Mouse (Mus musculus) layer of hippocampus, adult 11-12 months (tissue): ENCODE data around the gene Sbno2.

ENCODE experiments used
- DNase-seq: peaks from one replicate; pipeline ENCODE4 v3.0.0; 2022; ENCODE audit warnings: low spot score

Gene Sbno2

DNA sequence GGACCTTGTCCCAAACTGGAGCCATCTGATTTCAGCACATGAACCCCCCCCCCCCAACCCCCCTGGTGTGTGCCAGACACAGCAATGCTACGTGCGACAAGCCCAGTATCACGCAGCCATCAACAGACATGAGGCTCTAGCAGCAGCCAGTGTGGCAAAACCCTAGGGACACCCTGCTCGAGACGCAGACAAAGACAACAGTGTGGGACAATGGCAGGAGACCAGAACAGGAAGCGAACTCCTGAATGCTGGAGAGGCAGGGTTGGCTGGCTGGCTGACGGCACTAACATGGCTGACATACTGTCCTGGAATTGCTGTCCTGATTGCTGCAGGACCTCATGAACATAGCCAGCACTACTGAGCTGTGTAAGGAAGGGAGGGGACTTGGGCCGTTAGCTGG, 70.2 kb downstream of the Sbno2 start:
- no peak for DNase-seq

DNA sequence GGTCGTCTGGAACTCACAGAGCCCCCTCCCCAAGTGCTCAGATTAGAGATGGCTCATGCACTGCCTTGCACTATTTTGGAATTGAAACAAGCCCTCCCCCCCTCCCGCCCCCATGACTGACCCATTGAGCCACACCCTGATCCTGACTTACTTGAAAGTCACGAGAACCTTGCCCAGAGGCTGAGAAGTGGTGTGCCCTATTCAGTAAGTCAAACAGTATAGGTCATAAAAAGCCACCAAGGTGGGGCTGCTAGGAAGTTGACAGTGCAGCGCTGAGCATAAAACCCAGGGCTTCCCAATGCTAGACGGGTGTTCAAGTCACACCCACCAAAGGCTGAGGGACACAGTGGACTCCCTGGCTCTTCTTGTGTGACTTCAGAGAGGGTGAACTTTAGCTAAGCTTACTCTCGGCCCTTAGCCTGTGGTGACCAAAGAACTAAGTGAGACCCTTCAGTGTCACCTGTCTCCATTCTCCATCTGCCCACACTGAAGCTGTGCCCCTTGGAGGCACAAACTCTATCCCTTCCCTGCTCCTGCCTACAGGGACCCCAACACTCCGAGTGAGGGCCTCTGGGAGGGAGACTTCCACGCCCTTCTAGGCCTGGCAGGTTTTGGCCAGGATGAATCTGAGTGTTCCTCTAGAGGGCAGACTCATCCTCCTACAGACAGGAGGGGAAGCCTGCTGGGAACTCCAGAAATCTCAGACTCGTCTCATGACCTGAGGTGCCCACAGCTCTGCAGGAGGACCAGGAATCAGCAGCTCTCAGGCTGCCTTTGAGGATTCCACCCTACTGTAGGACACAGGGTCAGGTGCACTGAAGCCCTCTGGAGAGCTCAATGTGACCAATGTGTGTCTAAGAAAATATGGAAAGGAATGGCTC, 71.6 kb downstream of the Sbno2 start:
- DNase-seq = no peak

DNA sequence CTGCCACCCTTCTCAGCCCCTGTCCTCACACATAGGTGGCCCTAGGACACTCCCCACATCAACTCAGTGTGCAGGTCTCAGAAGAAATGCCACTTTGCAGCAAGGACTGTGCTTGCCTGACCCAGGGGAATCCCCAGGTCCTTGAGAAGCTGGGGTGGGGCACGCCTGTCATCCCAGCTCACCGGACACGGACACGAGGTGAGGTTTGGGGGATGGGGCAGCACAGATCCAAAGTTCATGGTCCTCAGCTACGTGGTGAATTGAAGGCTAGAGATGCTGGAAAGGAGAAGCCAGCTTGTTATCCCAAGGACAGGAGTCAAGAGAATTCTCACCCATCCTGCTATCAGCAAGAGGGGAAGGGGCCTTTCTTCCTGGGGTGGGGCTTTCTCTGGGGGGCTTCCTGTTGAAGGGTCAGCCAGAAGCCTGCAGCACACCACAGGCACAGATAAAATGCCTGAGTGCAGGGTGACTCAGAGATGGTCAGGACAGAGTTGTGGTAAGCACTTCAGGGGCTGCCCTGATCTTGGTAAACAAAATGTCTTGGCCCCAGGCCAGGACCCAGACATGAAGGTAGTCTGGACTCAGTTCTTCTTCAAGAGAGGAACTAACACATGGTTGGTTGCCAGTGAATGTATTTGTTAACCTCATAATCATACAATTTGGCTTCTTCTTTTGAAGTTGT, 72.4 kb downstream of the Sbno2 start:
- peak; percentile 66 for DNase-seq

DNA sequence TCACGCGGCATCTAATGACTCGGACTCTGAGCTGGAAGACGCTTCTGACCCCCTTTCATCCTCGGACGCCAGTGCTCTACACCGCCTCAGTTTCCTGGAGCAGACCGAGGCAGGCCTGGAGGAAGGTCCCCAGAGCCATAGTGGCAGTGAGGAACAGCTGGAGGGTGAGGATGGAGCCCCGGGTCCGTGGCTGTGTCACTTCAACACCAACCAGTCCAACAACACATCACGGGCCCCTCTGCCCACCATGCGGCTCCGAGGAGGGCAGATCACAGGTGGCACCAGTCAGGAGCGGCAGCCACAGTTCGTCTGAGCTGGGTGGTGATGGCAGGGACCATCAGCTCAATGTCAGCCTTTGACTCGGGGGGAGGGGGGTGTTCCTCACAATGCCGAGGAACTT, 74.6 kb downstream of the Sbno2 start:
- DNase-seq = no peak

DNA sequence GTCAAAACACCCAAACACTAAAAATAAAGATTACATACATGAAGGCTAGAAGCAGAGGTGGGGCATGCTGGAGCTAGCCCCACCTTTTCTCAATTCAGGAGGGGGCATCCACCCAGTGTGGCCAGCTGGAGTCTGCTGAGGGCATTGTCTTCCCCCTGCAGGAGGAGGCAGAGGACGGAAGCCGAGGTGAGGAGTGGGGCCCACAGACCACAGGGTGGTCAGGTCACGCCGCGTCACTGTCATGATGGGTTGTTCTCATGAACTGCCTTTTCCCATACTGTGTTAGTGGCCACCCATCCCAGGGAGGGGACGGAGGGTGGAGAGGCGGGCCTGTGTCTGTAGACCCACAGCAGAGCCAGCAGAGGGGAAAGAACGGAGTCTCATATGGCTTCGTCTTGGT, 75.2 kb downstream of the Sbno2 start:
- DNase-seq = no peak

DNA sequence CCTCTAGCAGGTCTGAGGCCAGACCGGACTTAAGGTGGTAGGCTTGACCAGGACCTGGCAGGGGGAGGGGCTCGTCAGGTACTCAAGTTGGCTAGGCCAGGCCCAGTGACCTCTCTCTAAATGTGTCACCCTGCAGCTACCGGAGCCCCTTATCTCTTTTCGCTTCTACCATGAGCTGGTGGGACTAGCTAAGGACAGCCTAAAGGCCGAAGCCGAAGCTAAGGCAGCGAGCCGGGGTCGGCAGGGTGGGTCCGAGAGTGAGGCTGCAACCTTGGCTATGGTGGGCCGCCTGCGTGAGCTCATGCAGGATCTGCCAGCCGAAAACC, 76.9 kb downstream of the Sbno2 start:
- no peak for DNase-seq

DNA sequence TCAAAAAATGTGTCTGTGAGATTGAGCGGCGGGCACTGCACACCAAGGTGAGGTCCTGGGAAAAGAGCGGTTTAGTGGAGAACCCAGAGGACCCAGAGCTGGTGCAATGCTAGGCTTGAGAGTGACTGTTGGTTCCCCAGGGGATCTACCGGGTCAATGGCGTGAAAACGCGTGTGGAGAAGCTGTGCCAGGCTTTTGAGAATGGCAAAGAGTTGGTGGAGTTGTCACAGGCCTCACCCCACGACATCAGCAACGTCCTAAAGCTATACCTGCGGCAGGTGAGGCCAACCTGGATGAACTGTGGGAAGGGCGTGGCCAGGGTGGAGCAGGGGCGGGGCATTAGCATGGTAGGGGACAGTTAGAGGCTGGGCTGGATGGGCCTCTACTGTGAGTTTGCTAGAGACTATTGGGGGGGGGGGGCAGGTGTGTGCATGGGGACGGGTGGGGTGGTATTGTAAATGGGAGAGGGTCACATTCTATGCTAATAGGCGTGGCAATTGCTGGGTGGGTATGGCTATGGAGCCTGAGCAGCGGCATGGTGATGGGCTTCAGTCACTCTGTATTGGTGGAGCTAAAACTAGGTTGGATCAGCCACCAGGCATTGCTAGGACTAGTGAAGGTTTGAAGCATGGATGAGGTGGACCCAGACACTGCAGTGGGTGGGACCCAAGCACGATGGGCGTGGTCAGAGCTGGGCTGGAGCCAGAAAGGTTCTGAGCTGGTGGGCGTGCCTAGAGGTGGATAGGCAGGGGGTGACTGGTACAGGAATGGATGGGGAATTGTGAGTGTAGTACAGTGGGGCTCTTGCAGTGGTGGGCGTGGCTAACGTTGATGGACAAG, 77.5 kb downstream of the Sbno2 start:
- no peak for DNase-seq

DNA sequence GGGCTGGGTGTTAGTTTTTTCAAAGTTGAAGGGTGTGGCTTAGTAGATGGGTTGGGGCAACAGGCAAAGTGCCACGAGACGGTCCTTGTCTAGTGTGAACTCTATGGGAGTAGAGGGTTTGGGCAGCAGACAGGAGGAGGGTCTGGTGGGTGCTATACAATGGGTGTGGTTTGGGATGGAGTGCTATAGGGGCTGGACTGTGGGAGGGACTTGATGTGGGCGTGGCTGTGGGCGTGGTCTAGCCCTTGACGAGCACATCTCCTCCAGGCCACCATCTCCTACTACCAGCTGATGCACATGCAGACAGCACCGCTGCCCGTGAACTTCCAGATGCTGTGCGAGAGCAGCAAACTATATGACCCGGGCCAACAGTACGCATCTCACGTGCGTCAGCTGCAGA, 79.5 kb downstream of the Sbno2 start:
- no peak for DNase-seq

DNA sequence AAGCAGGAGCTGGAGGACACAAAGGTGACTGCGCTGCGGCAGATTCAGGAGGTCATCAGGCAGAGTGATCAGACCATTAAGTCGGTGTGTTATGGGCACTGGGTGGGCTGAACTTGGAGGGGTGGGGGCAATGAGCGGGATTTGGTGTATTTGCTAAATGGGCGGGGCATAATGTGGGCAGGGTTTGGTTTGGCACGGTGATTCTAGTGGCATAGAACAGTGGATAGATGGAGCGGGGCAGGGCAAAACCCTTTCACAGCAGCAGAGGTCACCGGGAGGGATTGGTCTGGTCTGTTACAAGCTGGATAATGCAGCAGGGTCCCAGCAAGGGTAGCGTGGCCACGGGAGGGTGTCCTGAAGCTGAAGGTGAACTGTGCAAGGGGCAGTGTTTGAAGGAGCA, 79.9 kb downstream of the Sbno2 start:
- no peak for DNase-seq

DNA sequence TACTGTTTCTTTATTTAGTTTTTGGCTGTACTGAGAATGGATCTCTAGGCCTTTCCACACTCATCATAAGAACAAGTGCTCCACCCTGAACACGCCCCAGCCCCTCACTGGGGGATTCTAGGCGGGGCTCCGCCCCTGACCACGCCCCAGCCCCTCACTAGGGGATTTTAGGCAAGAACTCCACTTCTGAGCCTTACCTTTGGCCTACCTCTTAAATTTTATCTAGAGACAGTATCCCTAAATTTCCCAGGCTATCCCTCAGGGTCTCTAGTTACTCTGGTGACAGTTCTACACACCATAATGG, 80.4 kb downstream of the Sbno2 start:
- no peak for DNase-seq

DNA sequence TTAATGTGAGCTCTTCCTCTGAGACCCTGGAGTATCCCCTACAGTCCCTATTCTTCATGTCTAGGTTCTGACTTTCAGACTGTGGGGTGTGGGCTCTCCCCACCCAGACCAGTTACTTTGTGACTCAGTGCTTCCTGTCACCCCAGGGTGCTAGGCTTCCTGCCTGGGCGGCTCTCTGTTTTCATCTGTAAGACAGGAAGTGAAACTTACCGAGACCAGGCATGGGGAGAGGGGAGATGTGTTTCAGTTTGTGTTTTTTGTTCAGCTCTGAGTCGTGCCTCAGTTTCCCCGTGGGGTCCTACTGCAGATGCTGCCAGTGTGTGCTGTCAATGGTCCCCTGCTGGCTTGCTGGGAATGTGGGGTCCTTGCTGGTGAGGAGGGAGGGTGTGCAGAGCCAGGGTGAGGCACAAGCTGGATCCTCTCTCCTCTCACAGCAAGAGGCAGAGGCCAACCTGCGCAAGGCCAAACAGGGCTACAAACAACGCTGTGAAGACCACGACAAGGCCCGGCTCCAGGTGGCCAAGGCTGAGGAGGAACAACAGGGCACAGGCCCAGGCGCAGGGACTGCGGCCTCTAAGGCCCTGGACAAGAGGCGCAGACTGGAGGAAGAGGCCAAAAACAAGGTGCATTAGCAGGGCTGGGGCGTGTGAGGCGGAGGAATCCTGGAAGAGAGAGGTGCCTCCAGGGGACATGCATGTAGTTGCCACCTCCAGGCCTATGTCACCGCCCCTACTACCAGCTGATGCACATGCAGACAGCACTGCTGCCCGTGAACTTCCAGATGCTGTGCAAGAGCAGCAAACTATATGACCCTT, 80.9 kb downstream of the Sbno2 start:
- no peak for DNase-seq

DNA sequence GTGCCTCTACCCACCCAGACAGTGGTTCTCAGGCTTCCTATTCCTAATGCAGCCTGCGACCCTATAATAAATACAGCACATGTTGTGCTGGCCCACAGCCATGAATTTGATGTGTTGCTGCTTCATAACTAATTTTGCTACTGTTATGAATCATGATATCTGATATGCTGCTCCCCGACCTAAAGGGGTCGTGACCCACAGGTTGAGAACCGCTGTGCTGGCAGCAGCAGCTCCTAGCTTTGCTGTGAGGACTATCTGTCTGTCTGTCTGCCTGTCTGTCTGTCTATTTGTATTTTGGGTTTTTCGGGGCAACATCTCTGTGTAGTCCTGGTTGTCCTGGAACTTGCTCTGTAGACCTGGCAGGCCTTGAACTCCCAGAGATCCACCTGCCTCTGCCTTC, 81.6 kb downstream of the Sbno2 start:
- no peak for DNase-seq

DNA sequence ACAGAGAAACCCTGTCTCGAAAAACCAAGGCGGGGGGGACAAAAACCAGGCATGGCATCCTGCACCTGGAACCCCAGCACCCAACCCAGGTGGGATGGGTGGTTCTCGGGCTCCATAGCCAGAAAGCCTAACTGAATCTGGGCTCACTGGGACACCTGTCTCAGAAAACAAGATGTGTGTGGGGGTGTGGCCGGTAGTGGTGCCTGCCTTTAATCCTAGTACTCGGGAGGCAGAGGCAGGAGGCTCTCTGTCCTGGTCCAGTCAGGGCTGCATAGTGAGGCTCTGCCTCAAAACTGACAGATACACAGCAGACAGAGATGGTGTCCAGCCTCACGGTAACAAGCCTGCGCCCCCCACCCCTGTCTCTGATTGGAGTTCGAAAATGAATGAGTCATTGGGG, 82.6 kb downstream of the Sbno2 start:
- DNase-seq = no peak

DNA sequence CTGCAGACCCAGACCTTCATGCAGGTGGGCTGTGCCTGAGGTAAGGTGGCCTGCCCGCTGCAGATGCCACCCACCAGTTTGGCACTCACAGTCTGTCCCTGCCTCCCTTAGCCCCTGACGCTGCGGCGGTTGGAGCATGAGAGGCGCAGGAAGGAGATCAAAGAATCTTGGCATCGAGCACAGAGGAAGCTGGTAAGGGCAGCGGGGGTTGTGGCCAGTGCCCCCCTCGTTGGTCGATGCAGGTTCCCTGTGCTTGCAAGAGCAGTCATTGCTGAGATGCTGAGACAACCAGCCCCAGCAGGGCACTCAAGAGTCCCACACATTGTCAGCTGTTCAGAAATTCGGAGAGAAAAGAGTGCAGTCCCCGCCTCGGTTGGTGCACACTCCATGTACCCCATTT, 83.2 kb downstream of the Sbno2 start:
- no peak for DNase-seq

DNA sequence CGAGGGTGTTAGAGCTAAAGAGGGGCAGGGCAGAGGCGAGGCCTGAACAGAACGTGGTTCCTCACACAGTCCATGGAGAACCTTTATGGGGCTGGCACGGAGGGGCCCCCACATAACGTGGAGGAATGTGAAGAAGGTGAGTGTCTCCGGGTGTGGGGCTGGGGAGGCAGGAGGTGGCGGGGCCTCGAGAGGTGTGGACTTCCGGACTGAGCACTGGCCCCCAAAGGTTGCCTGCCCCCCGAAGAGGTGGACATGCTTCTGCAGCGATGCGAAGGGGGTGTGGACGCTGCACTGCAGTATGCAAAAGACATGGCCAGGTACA, 84.1 kb downstream of the Sbno2 start:
- no peak for DNase-seq

DNA sequence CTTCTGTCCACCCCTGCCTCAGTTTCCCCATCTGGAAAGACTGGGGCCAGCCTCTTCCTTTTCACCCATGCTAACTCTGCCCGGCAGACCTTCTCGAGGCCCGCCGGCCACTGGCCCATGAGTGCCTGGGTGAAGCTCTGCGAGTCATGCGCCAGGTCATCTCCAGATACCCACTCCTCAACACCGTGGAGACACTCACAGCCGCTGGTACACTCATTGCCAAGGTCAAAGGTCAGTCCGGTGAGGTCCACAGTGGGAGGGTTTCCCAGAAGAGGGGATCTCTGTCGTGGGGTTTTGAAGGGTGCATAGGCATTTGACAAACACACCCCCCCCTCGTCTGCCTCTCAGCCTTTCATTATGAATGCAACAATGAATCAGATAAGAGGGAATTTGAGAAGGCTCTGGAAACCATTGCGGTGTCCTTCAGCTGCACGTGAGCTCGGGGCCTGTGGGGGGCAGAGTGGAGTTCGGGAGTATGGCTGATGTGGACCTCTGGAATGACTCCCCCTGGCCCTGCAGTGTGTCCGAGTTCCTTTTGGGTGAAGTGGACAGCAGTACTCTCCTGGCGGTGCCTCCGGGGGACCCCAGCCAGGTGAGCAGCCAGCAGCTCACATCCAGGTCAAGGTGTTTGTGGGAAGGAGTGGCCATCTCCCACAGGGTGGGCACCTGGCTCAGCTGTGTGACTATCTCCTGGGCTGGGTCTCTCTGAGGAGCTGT, 84.6 kb downstream of the Sbno2 start:
- DNase-seq = no peak

DNA sequence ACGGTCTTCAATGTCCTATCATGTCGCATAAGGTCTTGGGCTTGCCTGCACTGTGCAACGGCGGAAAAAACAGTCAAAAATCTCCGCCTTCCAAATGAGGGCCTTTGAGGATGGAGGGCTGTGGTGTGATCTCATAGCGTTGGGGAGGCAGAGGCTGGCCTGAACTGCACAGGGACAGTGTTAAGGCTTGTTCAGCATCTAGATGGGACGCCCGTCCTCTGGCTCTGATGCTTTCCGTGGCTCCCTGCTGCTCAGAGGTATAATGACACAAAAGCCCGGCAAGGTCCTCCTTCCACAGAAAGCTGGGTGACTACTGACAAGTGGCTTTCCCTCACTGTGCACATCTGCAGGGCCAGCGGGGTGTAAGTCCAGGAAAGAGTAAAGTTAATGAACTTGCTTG, 85.2 kb downstream of the Sbno2 start:
- no peak for DNase-seq

DNA sequence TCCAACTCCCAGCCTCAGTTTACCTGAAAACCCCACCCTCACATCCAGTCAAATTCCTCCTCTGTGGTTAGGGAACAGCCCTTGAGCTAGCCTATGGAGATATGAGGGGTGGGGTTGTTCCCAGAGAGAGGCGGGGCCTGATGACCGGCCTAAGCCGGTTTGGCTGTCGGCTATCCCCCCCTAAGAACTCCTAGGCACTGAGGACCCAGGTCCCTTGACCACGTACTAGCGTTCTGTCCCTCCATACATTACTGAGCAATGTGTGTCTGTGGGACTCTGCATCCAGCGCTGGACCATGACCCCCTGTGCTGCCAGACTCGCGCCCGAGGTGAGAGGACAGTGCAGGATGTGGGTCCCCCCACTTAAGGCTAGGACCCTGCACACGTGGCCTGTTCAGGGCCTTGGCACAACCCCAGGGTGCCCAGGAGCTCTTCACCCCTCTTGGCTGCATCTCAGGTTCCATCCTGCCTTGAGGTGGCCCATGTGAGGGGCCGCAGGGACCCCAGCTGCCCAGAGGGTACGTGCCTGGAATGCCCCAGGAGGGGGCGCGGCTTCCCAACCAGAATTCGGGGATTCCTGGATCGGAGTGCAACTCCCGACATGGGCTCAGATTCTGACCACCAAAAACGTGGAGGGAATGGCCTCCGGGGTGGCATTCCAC, 85.8 kb downstream of the Sbno2 start:
- DNase-seq = no peak

DNA sequence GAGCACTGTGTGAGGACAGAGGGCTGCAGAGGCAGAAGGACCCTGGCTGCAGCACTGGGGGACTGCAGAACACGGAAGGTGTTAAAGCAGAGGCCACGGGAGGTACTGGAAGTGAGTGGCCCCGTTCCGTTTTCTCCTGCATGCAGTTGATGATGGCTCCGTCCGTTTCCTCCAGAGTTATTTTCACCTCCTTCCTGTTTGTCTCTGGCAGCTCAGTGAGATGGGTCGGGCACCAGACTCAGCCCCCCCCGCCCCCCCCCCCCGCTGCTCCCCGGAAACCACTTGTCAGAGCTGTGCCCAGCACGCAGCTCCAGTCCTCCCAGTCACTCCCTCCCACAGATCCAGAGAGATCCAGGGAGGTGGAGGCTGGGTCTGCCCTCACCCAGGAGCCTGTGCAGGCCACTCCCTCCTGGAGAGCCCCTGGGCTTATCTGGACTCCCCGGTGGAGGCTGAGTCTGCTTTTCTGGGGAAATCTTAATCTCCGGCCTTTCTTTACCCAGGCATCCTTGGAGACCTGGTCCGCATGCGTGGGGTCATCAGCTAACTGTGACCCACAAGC, 86.6 kb downstream of the Sbno2 start:
- DNase-seq = peak; percentile 52

DNA sequence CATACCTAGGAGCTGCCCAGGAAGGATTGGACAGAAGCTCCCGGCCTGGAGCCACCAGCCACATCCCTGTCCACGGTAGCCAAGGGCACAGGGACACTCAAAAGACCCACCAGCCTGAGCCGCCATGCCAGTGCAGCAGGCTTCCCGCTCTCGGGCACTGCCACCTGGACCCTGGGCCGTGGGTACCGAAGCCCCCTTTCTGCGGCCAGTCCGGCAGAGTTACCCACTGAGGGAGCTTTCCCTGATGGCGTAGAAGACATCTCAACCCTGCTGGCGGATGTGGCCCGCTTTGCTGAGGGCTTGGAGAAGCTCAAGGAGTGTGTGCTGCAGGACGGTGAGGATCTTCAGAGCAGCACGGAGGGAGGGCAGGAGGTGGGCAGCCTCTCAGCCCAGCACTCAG, 87.6 kb downstream of the Sbno2 start:
- DNase-seq = no peak

DNA sequence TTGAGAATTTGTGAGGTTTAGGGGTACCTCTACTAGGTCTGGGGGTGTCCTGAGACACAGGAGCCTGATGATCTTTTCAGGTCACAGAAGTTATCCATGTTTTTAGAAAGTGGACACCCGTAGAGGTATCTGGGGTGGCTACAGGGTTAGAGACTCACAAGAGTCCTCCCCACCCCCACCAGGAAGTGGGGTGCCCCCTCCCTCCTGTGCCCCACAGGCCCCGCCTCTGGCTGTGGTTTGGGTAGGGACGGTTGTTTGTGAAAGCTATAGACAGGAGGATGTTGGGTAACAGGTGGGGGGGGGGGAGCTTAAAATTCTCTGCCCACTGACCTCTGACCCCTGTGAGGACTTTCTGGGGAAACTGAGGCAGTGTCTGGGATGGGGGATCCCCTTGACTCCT, 88.0 kb downstream of the Sbno2 start:
- DNase-seq = peak; percentile 64
